Mouse (Mus musculus) liver, embryonic 16.5 days (tissue): ENCODE results near the gene Ercc1. TPM values are rescaled to one million over a fixed set of nuclear protein-coding genes. Genes with fewer than 3 reads are reported as not detected.

Source experiments
- ATAC-seq: fragments of 200-750 bp; cut with Nextera tagmentation; 2 replicates; pipeline ENCODE4 v1.8.0; 2017; ENCODE audit warnings: low read depth, mild to moderate bottlenecking, moderate number of reproducible peaks, moderate library complexity
- H3K27ac ChIP-seq: fragments of 300-500 bp; sonication (generic); 2 replicates; pipeline ENCODE4 v1.5.1; 2014; ENCODE audit warnings: mild to moderate bottlenecking, low read length
- H3K27me3 ChIP-seq: fragments of 300-500 bp; sonication (generic); 2 replicates; pipeline ENCODE4 v1.6.1; 2014; ENCODE audit warnings: low read depth, low read length, mixed read lengths; ENCODE audit not compliant: control insufficient read depth, insufficient read depth
- H3K36me3 ChIP-seq: fragments of 300-500 bp; sonication (generic); 2 replicates; pipeline ENCODE4 v1.6.1; 2014; ENCODE audit warnings: mild to moderate bottlenecking; ENCODE audit not compliant: control insufficient read depth, insufficient read depth
- H3K4me1 ChIP-seq: fragments of 300-500 bp; sonication (generic); 2 replicates; pipeline ENCODE4 v1.6.1; 2014; ENCODE audit warnings: low read depth, low read length, mixed read lengths; ENCODE audit not compliant: control insufficient read depth
- H3K4me2 ChIP-seq: fragments of 300-500 bp; sonication (generic); 2 replicates; pipeline ENCODE4 v1.6.1; 2014; ENCODE audit warnings: low read depth, low read length, mixed read lengths
- H3K4me3 ChIP-seq: fragments of 300-500 bp; sonication (generic); 2 replicates; pipeline ENCODE4 v1.5.1; 2014; ENCODE audit warnings: low read depth, mild to moderate bottlenecking, low read length
- H3K9ac ChIP-seq: fragments of 300-500 bp; sonication (generic); 2 replicates; pipeline ENCODE4 v1.6.1; 2014; ENCODE audit warnings: low read depth, low read length
- H3K9me3 ChIP-seq: fragments of 300-500 bp; sonication (generic); replicated peaks from 2 replicates; pipeline ENCODE4 v1.6.1; 2016; ENCODE audit warnings: low read length; ENCODE audit not compliant: control insufficient read depth
- WGBS: fragments of 180-500 bp; shearing (Covaris S2); extraction: QIAGEN DNeasy Blood & Tissue Kit; methylation state at CpG from one replicate; pipeline ENCODE4 v1.1.7; 2014; ENCODE audit not compliant: insufficient replicate concordance; 5-methylcytosine and 5-hydroxymethylcytosine counted together
- polyA plus RNA-seq: library from polyadenylated mRNA; unstranded; fragments of >200 nt; fragmentation: Nextera tagmentation; extraction: Ambion mirVana; gene quantifications from 2 replicates; pipeline ENCODE4 v1.2.1, GENCODE M21; 2015

Gene Ercc1
- polyA plus RNA-seq, 1 experiment from 2014 or later = 14.5 TPM

DNA sequence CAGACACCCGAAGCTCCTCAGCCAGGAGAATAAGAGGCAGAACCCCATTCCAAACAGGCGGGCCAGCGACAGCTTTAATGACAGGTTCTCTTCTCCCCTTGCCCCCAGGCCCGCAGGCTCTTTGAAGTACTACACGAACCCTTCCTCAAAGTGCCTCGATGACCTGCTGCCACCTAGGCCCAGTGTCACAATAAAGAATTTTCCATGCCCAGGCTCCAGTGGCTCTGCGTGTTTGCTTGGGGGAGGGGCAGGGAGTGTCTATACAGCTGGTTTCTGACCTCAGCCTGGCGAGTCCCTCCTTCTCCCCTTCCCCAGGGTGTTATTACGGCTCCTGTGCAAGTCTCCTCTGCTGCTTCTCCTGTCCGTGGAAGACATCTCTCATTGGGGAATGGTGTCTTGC lies 11.7 kb downstream of the Ercc1 start:
- Histone ChIP-seq H3K9ac (no peak overlapping the region), H3K9me3 (no peaks in the 10 kb centered on the region), H3K27ac (no peak overlapping the region), H3K36me3 (peaks cover 2% of the 10 kb centered on the region; the same call in 1 of the 2 replicates), H3K4me3 (no peak overlapping the region), H3K4me1 (peaks cover 30% of the 10 kb centered on the region), H3K4me2 (no peak overlapping the region), H3K27me3 (no peaks in the 10 kb centered on the region)
- no peak for ATAC-seq
- whole genome bisulfite sequencing = 76% methylated on average over 10 of the region's 10 CpGs

DNA sequence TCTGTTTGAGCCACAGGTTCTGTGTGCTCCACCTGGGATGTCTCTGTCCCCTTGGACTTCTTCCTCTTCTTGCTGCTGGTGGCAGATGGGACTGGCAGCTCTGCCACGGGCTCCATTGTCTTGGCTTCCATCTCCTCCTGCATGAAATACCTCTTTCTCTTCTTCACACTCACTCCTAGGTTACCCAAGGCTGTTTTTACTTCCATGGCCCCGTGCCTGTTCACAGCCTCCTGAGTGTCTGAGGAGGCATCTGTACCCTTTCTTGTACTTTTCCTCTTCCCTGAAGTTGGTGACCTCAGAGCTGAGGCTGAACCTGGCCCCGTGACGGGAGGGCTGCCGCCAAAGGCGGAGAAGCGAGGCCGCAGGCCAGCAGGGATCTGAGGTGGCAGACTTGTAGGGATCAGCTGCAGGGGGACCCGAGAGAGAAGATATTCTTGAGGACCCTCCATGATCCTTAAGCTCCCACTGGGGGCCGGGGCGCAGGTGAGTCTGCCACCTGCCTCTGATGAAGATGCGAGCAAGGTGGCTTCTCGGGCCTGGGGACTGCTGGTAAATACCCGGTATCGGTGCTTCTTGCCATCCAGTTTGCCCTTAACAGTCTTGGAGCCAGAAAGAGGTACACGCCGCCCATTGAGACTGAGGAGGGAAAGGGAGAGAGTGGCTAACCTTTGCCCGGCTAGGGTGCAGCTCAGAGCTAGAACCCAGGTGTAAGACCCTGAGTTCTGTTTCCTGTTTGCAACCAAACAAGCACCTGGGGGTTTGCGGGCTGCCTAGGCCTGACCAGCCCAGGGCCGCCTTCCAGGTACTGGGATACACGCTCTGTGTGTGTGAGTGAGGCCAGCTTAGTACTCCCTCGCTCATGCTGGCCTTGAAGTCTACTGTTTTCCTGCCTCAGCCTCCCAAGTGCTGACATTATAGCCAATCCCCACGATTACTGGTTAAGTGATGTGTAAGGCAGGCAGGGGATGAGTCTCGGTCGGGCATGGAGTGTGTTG lies 13.1 kb downstream of the Ercc1 start:
- no peak overlapping the region for H3K27ac ChIP-seq
- H3K9ac ChIP-seq = no peak overlapping the region
- no peak overlapping the region for H3K4me3 ChIP-seq
- 81% methylated on average over 25 of the region's 25 CpGs for WGBS
- ATAC-seq = no peak
- peak overlapping the region; percentile 100; the same call in 1 of the 2 replicates for H3K4me2 ChIP-seq
- peaks cover 2% of the 10 kb centered on the region; the same call in 1 of the 2 replicates for H3K36me3 ChIP-seq
- H3K4me1 ChIP-seq = peaks cover 40% of the 10 kb centered on the region
- H3K27me3 ChIP-seq = no peaks in the 10 kb centered on the region
- H3K9me3 ChIP-seq = no peaks in the 10 kb centered on the region

DNA sequence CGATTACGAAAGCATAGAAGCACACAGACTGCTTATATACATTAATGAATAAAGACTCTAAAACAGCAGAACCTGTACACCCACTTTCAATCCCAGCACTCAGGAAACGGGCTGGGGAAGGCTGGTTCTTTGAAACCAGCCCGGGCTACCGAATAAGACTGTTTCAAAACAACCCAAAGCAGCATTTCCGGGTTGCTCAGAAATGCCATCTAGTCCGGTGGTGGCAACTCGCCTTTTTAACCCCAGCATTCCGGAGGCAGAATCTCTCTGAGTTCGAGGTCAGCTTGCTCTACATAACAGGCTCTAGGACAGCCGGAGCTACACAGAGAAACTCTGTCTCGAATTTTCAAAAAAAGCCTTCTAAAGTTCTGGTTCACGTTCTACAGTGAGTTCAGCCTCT lies 14.1 kb downstream of the Ercc1 start:
- H3K4me1 ChIP-seq = peaks cover 40% of the 10 kb centered on the region
- peak overlapping the region; percentile 72 for H3K9ac ChIP-seq
- peak overlapping the region; percentile 100 for H3K4me2 ChIP-seq
- H3K36me3 ChIP-seq = peaks cover 2% of the 10 kb centered on the region; the same call in 1 of the 2 replicates
- peak overlapping the region; percentile 77 for H3K4me3 ChIP-seq
- H3K27ac ChIP-seq = no peak overlapping the region
- no peaks in the 10 kb centered on the region for H3K27me3 ChIP-seq
- ATAC-seq = no peak
- no peaks in the 10 kb centered on the region for H3K9me3 ChIP-seq
- WGBS = 9% methylated on average over 13 of the region's 13 CpGs

DNA sequence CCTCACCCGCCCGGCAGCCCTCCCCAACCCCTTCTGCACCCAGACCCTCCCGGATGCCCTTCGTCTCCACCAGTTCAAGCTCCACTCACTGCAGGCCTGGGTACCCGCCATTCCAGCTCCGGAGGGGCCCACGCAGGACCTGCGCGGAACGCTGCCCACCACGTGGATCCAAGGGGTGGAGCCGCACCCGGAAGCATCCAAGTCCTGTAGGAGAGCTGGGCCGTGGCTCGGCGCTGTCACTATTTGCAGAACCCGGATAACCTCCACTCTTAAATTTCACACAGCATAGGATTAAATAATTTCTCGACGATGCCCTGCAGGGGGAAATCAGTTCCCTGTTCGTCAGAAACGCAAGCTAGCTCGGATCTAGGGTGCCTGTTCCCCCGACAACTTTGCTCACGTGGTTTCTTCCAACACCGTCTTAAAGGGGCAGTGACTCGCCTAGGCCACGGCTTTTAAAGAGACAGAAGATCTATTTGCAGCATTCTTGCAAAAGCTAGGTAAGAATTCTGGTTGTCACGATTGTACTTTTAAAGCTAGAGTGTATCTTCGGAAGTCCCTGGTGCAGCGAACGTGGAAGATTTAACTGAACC lies 14.8 kb downstream of the Ercc1 start, which contains the start of the genes Cd3eap and Ppp1r13l:
Gene Cd3eap (minus strand): TSS at position 185 of the 593 bp plus-strand sequence.
Gene Ppp1r13l (plus strand): TSS at position 451 of the 593 bp plus-strand sequence.
- Histone ChIP-seq H3K9me3 (no peaks in the 10 kb centered on the region), H3K4me2 (peak within 1 kb of the TSS; percentile 100), H3K4me3 (peak within 1 kb of the TSS; percentile 77), H3K9ac (peak within 1 kb of the TSS; percentile 72), H3K36me3 (peaks cover 2% of the 10 kb centered on the region; the same call in 1 of the 2 replicates), H3K4me1 (peaks cover 42% of the 10 kb centered on the region), H3K27me3 (no peaks in the 10 kb centered on the region), H3K27ac (peak within 1 kb of the TSS; percentile 70)
- peak; percentile 63 for ATAC-seq
- under 1% methylated on average over 31 of the region's 31 CpGs for WGBS

DNA sequence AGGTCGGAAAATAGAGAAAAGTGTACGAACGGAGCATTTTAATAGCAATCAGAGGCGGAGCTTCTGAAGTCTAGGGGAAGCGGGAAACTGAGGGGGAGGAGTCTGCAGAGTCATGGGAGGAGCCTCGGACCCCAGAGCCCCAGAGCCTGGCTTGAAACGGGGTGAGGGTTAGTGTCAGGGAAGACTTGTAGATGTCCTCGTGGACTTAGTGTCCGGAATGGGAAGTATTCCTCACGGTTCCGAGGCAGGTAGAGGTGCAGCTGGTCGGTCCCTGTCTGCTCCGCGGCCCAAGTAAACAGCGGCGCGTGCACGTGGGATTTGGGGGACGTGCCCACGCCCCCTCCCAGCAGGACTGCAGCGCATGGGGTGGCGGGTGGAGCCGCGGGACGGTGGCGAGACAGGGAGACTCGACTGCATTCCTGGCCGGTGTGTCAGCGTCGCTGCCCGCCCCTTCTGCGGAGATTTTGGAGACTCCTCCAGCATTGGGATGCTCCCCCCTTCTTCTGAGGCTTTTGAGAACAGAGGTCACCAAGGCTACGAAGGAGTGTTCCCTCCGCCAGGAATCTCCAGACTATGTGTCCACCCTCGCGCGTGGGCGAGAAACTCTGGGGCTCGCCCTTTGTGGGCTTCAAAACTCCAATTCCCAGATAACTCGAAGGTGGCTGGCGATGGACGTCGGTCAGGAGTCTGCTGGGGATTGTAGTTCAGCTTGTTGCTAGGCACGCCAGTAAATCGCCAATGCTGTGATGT lies 15.5 kb downstream of the Ercc1 start:
- Histone ChIP-seq H3K4me1 (peaks cover 42% of the 10 kb centered on the region), H3K4me2 (peak overlapping the region; percentile 100), H3K36me3 (peaks cover 2% of the 10 kb centered on the region; the same call in 1 of the 2 replicates), H3K9ac (peak overlapping the region; percentile 72), H3K9me3 (no peaks in the 10 kb centered on the region), H3K27me3 (no peaks in the 10 kb centered on the region), H3K27ac (peak overlapping the region; percentile 70), H3K4me3 (peak overlapping the region; percentile 77)
- WGBS = under 1% methylated on average over 45 of the region's 45 CpGs
- ATAC-seq = peak; percentile 62

DNA sequence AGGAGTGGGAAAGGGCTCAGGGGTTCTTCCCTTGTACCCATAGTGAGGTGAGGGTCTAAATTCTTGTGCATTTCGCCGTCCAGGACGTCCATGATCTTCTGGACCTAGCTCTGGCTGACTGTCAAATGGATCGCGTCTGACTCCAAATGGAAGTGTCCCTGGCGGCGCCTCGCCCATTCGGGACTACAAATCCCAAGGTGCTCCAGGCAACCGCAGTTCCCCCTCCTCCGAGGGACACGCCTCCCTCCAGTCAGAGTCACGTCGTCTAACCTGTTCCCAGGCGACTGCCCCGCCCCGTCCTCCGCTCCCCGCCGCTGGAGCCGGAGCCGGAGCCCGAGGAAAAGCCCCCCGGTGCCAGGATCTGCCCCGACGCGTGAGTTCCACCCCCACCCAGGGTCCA lies 16.4 kb downstream of the Ercc1 start:
- under 1% methylated on average over 27 of the region's 27 CpGs for WGBS

DNA sequence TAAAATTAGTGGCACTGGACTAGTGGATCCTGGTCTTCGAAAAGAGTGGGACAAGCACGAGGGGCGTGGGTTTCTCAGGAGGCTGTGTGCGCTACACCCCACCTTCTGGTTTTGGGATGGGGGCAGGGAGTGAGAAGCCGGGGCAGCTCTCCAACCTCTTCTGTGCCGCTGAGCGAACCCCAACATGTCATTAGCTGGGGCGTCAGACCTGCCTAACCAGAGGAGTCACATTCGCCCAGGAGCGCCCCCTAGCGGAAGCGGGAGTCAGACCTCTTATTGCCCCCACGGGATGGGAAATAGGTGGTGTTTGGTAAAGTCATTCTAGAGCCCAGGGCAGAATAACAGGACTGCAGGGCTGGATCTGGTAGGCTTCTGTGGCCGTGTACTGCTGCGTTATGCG lies 17.1 kb downstream of the Ercc1 start:
- Histone ChIP-seq H3K4me3 (peak overlapping the region; percentile 77), H3K36me3 (no peaks in the 10 kb centered on the region; the same call in 1 of the 2 replicates), H3K27ac (no peak overlapping the region), H3K9ac (peak overlapping the region; percentile 72), H3K27me3 (no peaks in the 10 kb centered on the region), H3K4me2 (peak overlapping the region; percentile 100), H3K4me1 (peaks cover 42% of the 10 kb centered on the region), H3K9me3 (no peaks in the 10 kb centered on the region)
- ATAC-seq = no peak
- 9% methylated on average over 16 of the region's 16 CpGs for WGBS

More for the DNA sequence above, 16.4 kb downstream of the Ercc1 start:
- peak overlapping the region; percentile 49; the same call in 1 of the 2 replicates for H3K27ac ChIP-seq
- no peaks in the 10 kb centered on the region for H3K27me3 ChIP-seq
- H3K36me3 ChIP-seq = no peaks in the 10 kb centered on the region; the same call in 1 of the 2 replicates
- H3K9ac ChIP-seq = peak overlapping the region; percentile 72
- H3K9me3 ChIP-seq = no peaks in the 10 kb centered on the region
- peak overlapping the region; percentile 77 for H3K4me3 ChIP-seq
- peak; percentile 85 for ATAC-seq
- H3K4me1 ChIP-seq = peaks cover 42% of the 10 kb centered on the region
- peak overlapping the region; percentile 100 for H3K4me2 ChIP-seq

DNA sequence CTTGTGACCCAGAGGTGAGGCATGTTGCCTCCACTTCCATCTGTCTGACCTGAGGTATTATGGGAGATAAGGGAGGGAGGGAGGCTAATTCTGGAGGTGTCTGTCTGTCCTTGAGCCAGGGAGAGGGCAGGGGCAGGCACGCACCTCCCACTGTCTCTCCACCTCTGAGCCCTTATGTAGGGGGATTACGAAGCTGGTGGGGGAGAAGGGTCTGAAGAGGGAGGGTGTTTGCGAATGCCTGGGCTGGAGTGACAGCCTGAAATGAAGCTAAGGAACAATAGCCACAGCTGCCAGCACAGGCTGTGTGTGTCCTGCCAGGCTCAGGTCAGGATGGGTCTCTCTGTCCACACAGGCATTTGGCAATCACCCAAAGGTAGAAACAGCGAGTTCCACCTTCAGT lies 17.7 kb downstream of the Ercc1 start:
- Histone ChIP-seq H3K9ac (no peak overlapping the region), H3K27me3 (no peaks in the 10 kb centered on the region), H3K9me3 (no peaks in the 10 kb centered on the region), H3K4me2 (no peak overlapping the region), H3K4me1 (peaks cover 42% of the 10 kb centered on the region), H3K27ac (no peak overlapping the region), H3K4me3 (no peak overlapping the region), H3K36me3 (no peaks in the 10 kb centered on the region; the same call in 1 of the 2 replicates)
- 46% methylated on average over 4 of the region's 4 CpGs for WGBS
- ATAC-seq = no peak
